Mouse (Mus musculus) mature B cell (primary cell): ENCODE measurements around the gene Alyref2.

Source experiments
- in situ Hi-C: fragments of 300-500 bp; cut with MboI; formaldehyde crosslinking; loops from 2 replicates; pipeline ENCODE4 v1.14.3; 2019

The Alyref2 gene

DNA sequence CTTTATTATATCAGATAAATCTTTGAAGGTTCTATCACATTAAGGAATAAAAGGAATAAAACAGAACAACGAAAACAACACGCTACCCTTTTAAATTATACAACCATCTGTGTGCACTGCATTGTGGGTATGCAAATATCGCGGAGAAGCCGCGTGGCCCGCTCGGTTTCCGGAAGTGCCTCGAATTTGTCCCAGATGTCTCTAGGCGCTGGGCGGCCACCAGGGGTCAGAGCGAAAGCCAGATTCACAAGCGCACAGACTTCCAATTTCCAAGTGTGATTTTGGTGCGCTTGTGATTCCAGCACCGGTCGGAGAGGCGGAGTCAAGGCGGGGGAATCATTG, at the start of gene Alyref2:
TSS of gene Alyref2 (plus strand) at position 229 of the 342 bp plus-strand sequence.
- in situ Hi-C loops = loop anchor here (10.0 kb wide), 1 partner anchor 62 kb away; no protein-coding TSS in a partner anchor

- in situ Hi-C loops = no loop called here
Measured at GRCm38 (mm10) chr1:171454926-171455325, 48.4 kb upstream of the Alyref2 start.

GRCm38 (mm10) chr1:171457568-171457967, 45.7 kb upstream of the Alyref2 start:
- in situ Hi-C loops = no loop called here

DNA sequence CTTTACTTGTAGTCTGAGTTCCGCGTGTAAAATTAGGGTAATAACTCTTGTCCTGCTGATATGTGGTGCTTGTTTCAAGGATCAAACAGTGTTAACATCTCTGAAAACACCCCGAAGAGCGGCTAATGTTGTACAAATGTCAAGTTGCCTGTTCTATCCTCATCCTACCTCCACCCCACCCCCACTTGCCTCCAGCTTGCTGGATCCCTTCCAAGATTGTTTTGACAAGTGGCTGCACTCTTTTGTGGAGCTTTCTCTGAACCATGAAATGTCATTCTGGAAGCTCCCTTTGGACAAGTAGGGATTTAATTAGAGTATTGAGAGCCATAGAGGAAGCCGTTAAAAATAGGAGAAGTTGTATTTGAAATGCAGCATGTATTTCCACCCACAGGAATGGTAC, 43.5 kb upstream of the Alyref2 start:
- in situ Hi-C loops = no loop called here

- in situ Hi-C loops = no loop called here
Measured at GRCm38 (mm10) chr1:171460551-171461503, 42.5 kb upstream of the Alyref2 start.

DNA sequence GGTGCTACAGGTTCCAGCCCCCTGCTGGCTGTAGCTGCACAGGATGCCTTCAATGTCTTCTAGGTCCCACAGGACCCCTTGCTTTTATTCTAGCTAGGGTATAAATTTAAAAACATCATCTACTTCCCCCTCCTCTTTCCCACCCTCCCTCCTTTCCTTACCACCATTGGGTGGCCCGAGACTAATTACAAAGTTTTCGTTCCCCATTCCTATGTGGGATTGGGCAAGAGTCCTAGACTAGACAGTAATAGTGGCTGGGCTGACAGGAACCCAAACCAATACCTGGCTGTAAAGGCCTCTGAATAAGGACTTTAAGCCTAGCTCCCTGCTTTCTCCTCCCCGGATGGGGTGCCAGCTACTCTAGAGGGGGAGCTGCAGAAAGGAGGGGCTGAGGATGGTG, 40.1 kb upstream of the Alyref2 start:
- in situ Hi-C loops = no loop called here

GRCm38 (mm10) chr1:171465749-171466412, 37.4 kb upstream of the Alyref2 start:
- in situ Hi-C loops = no loop called here

GRCm38 (mm10) chr1:171466565-171466964, 36.7 kb upstream of the Alyref2 start:
- in situ Hi-C loops = no loop called here

GRCm38 (mm10) chr1:171469678-171470077, 33.6 kb upstream of the Alyref2 start:
- in situ Hi-C loops = loop anchor here (10.0 kb wide), 1 partner anchor 105 kb away; the partner anchor contains the start of gene Klhdc9

GRCm38 (mm10) chr1:171470371-171470871, 32.9 kb upstream of the Alyref2 start:
- in situ Hi-C loops = loop anchor here (10.0 kb wide), 1 partner anchor 106 kb away; the partner anchor contains the start of gene Klhdc9

GRCm38 (mm10) chr1:171470896-171471295, 32.4 kb upstream of the Alyref2 start:
- in situ Hi-C loops = loop anchor here (10.0 kb wide), 1 partner anchor 106 kb away; the partner anchor contains the start of gene Klhdc9

DNA sequence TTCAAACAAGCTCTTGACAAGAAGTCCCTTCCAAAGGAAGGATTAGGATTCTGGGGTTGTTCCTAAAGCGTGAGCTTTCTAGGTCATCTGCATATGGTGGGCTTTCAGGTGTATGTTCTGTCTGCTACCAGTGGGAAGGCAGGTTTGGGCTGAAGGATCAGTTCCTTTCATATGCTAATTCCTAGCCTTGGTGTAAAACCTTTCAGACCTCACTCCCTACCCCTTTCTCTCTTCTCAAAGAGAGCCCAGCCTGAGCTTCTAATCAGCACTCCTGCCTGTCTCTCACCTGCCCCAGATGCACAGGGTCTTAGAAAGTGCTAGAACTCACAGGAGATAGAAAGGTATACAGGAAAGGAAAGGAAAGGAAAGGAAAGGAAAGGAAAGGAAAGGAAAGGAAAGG, 31.8 kb upstream of the Alyref2 start:
- in situ Hi-C loops = loop anchor here (10.0 kb wide), 1 partner anchor 107 kb away; the partner anchor contains the start of gene Klhdc9

DNA sequence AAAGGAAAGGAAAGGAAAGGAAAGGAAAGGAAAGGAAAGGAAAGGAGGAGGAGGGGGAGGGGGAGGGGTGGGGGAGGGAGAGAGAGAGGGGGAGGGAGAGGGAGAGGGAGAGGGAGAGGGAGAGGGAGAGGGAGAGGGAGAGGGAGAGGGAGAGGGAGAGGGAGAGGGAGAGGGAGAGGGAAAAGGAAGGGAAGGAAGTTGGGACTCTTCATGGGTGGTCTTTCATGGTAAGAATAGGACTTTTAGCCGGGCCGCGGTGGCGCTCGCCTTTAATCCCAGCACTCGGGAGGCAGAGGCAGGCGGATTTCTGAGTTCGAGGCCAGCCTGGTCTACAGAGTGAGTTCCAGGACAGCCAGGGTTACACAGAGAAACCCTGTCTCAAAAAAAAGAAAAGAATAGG, 31.3 kb upstream of the Alyref2 start:
- in situ Hi-C loops = loop anchor here (10.0 kb wide), 1 partner anchor 107 kb away; the partner anchor contains the start of gene Klhdc9

GRCm38 (mm10) chr1:171473506-171473905, 29.8 kb upstream of the Alyref2 start:
- in situ Hi-C loops = loop anchor here (10.0 kb wide), 1 partner anchor 109 kb away; the partner anchor contains the start of gene Klhdc9

DNA sequence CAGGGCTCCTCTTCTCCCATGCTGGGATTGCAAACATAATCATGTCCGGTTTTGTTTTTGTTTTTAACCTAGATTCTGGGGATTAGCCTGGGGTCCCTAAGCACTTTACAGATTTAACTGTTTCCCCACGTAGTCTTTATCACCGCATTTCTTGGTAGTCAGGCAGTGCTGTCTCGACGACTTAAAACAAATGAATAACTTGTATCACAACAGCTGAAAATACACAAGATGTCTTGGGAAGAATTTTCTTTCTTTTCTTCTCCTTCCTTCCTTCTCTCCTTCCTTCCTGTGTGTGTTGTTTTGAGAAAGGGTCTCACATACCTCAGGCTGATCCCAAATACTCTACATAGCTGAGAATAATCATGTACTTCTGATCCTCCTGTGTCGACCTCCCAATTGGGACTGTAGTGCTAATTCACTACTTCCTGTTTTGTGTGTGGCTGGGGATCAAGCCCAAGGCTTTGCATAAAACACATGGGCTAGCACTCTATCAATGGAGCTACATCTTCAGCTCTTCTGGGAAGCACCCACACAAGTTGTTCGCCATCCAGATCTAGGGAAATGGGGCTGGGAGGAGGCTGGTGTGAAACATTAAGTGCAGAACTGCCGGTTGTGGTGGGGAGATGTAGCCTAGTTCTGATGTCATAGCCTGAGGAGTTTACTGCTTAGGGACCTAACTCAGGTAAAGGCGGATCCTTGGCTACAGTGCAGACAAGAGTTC, 29.2 kb upstream of the Alyref2 start:
- in situ Hi-C loops = loop anchor here (10.0 kb wide), 1 partner anchor 109 kb away; the partner anchor contains the start of gene Klhdc9

GRCm38 (mm10) chr1:171477123-171477522, 26.2 kb upstream of the Alyref2 start:
- in situ Hi-C loops = loop anchor here (10.0 kb wide), 1 partner anchor 112 kb away; the partner anchor contains the start of gene Klhdc9

DNA sequence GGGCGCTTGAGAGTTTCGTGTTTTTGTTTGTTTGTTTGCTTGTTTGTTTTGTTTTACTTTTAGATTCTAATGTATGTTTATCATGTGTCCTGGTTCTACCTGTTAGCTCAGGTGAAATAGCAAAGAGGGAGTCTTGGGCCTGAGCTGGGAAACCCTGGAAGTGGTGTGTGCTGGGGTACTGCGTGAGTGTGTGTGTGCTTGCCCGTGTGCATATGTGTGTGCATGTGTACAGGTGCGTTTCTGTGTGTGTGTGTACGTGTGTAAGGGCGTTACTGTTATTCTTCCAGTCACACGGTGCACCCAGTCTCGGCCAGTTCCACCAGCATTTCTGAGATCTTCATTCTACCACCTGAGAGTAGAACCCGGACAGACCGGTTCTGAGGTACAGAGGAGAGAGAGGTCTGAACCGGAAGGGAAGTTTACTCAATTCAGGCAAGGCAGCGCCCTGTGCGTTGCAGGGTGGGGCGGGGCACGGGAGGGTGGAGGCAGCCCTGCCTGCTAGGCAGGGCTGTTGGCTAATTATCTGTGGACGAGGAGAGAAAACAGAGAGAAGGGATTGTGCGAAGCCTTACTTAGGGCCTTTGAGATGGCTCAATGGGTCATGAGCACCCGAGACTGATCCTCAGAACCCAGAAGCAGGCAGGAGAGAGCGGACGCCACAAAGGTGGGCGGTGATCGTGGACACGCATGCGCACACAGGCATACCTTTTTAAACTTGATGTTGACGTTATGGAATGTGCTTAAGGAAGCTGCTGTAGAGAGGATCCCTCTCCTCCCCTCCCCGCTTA, 25.3 kb upstream of the Alyref2 start:
- in situ Hi-C loops = loop anchor here (10.0 kb wide), 1 partner anchor 113 kb away; the partner anchor contains the start of gene Klhdc9

DNA sequence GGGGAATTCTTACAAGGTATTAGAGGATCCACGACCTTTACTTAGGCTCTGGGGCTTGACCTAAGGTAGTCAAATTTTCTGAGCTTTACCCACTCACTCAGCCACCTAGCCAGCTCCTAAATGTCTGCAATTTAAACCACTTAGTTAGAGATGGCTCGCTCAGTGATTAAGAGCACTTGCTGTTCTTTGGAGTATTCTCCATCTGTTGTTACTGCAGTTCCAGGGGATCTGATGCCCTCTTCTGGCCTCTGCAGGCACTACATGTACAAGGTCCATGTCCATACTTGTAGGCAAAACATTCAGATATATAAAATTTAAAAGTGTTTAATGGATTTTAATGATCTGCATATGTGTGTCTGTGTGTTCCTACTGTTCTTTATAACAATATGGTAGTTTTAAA, 24.3 kb upstream of the Alyref2 start:
- in situ Hi-C loops = loop anchor here (10.0 kb wide), 1 partner anchor 114 kb away; the partner anchor contains the start of gene Klhdc9

DNA sequence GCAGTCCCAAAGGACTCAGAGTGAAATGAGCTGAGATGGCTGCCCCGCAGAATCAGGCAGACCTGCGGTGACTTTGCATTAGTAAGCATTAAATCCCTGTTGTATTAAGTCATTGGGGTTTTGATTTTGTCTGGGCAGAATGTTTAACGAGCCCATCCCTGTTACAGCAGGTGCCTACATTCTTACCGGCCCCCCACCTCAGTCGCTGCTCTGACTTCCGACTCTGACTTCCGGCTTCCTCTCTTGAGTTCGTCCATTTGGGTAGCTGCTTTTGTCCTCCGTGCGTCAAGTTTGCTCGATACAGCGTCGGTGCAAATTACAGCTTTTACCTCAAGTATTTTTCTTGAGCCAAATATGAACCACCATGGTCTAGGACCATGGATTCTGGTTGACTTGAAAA, 9.0 kb upstream of the Alyref2 start:
- in situ Hi-C loops = no loop called here

DNA sequence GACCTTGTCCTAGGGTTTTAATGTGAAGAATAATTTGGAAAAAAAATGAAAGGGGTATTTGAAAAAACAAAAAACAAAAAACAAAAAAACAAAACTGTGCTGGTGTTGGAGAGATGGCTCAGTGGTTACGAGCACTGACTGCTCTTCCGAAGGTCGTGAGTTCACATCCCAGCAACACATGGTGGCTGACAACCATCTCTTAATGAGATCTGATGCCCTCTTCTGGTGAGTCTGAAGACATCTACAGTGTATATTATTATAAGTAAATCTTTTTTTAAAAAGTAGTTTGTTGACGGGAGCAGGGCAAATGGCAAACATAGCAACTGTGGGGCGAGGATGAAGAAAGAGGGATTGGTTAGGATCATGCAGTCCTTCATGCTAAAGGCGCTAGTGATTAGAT, 7.9 kb upstream of the Alyref2 start:
- in situ Hi-C loops = no loop called here
